Mouse (Mus musculus): ENCODE results near the gene Tnfrsf23. TPM values are rescaled to one million over a fixed set of nuclear protein-coding genes. Genes with fewer than 3 reads are reported as not detected.
"Not testable (repeated sequence)": the region's sequence is repeated elsewhere in the genome, so short reads cannot be mapped to it uniquely, and the experiment has no call there.

The Tnfrsf23 gene
- 1 to 10 TPM; 2.1 to 2.3 TPM for total RNA-seq (2021)
- long read RNA-seq: 0 reads

DNA sequence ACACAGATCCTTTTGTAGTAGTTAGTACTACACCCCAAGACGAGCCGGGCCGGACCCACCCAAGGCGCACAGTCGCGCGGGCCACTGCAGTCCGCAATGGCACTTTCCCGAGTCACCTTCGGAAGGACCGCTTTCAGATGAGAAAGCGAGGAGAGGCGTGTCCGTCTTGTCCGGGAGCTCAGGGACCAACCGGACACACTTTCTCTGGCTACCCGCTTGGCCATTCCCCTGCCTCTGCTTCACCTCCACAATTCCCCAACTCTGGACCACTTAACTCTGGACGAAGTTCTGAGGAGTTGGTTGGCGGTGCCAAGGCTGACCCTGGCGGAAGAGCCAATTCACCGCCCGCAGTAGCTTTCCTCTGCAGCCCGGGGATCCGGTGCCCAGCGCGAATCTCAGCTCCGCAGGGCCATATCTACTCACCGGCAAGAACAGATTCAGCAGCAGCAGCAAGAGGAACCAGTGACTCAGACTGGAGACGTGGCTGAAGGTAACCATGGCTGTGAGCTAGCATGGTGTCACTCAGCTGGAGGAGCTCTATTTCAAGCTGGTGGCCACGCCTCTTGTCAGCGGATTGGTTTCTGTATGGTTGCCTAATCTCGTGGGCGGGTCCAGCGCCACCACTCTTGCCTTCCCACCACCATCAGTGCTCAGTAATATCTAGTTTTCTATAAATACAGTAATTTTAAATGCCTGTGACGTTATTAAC lies at the start of gene Tnfrsf23:
Gene Tnfrsf23, minus strand, starts transcription at position 514 of the 709 bp plus-strand sequence.
- DNase-seq (ENCODE audit: low spot score in 2 of 2): peak; percentile 52 to 68

DNA sequence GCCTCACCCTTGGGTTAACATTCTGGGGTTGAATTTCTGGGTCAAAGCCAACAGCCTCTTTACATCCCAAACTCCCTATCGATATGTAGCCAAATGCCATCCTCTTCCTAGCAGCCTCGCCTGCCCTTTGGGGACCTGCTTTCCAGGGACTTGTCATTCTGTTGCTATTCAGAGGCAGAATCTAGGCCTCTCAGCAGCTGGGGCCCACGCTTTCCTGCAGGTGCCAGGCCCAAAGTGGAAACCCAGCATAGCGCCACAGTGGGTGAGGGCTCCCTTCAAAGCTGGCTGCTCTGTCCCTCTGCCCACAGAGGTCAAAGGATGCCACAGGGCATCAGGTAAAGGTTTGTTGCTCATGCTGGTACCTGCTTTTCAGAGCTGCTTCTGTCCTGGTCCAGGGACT lies 48.1 kb upstream of the Tnfrsf23 start:
- no peak for DNase-seq (ENCODE audit: low spot score in 2 of 2)

DNA sequence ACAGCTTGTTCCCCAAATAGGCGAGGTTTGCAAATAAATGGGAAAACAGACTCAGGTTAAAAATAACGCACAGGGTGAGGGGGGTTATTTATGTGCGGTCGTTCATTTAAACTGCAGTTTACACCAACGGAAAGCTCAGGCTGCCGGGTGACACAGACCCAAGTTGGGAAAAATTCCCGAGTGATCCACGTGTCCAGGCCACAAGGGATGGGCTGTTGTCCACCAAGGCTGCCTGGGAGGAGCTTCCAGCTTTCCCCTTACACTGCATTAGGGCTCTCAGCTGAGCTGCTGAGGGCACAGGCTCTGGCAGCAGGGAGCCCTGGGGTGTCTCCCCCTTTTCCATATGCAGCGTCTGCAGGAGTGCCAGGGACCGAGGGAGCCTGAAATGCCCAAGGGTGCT lies 44.2 kb upstream of the Tnfrsf23 start:
- DNase-seq (ENCODE audit: low spot score in 2 of 2): no peak

DNA sequence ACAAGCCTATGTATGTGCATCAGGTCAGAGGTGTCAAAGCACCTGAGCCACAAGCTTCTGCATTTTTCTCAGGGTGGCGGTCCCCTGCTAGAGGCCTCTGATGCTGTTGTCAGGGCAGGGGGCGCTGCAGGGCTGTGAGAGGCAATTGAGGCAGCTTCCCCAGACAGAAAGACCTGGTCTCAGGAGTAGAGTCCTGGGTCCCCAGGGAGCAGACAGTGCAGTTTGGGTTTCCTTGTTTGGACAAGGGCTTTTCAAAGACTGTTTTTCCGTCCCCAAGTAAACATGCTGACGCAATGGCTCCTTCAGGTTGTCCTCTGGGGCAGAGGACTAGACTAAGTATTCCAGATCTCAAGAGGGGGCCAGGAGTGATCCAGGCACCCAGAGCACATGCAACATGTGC lies 40.7 kb upstream of the Tnfrsf23 start:
- DNase-seq (ENCODE audit: low spot score in 2 of 2): no peak

DNA sequence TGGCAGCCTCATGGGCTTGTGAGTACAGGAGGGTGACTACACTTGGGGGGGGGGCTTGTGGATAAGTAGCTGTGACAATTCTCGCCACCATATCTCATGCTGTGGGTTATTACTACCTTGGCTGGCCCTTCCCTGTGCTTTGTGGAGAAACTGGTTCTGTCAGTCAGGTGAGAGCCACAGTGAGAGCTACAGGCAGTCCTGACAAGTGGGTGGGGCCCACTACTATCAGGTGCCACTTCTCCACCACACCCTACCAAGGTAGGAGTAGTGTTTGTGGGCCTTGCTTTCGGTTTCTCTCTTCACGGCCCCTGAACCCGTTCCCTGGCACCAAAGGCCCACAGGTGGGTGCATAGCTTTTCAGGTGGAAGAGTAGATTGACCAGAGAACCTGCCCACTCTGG lies 38.2 kb upstream of the Tnfrsf23 start:
- DNase-seq (ENCODE audit: low spot score in 2 of 2): no peak

DNA sequence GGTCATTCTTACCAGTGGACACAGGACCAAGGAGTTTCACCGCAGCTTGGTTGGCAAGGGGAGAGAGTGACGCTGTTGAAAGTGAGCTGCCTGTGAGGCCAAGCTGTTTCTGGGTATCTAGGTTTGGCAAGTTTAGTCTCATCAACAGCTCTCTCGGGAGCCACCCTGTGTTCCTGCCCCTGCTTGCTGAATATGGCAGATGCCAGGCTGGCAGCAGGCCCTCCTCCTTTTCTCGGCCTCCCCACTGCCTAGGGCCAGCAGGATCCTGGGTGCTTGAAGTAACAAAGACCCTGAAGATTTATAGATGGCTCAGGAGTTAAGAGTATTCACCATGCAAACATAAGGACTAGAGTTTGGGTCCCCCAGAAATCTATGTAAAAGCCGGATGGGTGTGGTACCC lies 37.0 kb upstream of the Tnfrsf23 start:
- DNase-seq (ENCODE audit: low spot score in 2 of 2): peak; percentile 39 to 45

DNA sequence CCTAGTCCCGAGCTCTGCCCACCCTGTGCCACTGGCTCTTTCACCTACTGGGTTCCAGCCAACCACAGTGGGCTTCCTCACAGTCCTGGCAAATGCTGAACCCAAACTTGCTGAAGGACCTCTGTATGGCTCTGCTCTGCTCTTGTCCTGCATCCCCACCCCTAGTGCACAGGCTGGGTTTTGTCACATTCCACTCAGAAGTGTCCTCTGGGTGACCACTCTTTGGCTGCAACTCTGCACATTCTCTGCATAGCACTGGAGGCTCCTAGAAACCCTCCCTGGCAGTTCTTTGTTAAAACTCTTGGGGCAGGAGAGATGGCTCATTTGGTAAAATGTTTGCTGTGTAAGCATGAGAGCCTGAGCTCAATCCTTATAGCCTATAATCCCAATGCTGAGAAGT lies 32.1 kb upstream of the Tnfrsf23 start:
- no peak for DNase-seq (ENCODE audit: low spot score in 2 of 2)

DNA sequence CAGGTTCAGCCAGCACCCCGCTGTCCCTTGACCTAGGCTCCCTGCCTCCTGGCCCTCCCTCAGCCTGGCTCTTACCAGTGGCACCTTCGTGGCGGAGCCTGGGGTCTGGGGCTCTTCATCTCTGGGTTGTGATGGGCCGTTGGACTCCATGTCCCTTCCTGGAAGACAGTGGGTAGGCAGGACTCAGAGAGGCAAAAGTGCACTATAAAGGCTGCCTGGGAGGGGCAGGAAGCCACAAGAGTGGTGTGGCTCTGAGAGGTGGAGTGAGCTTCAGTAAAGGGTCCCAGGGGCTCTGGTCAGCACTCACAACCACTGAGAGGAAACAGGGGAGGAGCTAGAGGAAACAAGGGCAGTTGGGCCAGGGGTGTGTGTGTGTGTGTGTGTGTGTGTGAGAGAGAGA lies 27.7 kb upstream of the Tnfrsf23 start:
- DNase-seq (ENCODE audit: low spot score in 2 of 2): no peak

DNA sequence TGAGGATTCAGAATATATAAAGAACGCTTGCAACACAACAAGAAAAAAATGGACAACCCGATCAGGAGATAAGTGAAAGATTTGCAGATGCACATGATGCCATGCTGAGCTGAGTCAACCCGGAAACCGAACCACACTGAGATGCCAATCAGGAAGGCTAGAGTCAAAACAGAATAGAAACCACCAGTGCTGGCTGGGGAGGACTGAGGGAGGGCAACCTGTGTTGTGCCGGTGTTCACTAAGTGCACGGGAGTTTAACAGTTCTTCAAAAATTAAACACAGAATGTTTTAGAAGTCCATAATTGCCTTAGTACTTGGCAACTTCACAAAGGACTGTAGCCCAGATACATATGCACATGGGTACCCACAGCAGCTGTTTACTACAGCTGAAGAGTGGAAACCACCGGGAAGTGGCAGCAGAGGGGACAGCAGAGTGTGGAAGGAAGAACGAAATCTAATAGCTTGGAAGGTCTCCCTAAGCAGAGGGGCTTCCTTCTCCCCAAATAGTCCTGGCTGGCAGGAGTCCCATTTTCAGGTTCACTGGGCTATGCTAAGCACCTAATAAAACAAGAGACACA lies 27.2 kb upstream of the Tnfrsf23 start:
- no peak for DNase-seq (ENCODE audit: low spot score in 2 of 2)

DNA sequence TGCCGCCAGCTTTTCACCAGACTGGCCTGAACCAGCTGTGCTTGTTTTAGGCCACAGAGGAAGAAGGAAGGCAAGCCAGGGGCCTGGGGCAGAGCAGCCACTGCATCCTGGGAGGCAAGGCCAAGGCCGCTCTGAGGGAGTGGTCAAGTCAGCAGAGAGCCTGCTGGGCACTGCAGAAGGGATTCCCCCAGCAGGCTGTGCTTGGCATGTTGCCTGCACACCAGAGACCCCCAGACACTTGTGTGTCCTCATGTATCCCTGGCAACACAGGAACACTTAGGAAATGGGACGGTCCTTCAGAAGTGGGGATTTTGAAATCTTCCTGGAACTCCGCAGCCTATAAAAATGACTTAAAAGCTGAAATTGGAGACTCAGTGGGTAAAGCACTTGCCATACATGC lies 26.4 kb upstream of the Tnfrsf23 start:
- DNase-seq (ENCODE audit: low spot score in 2 of 2): no peak

DNA sequence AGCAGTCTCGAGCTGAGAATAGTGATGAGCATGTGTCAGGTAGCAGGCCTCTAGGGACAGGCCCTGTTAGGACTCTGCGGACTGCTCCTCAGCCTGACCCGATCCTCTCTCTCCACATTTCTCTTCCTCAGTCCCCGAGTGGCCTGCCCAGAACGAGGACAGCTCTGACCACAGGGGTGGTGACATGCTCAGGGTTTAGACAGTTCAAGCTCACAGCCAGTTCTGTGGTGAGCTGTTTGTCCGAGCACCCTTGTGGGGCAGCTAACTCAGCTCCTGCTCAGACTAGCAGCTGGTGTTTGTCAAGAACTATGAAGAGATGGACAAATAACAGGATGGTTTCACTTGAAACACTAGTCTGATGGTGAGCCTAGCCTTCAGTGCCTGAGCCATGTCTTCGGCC lies 25.7 kb upstream of the Tnfrsf23 start:
- no peak for DNase-seq (ENCODE audit: low spot score in 2 of 2)

DNA sequence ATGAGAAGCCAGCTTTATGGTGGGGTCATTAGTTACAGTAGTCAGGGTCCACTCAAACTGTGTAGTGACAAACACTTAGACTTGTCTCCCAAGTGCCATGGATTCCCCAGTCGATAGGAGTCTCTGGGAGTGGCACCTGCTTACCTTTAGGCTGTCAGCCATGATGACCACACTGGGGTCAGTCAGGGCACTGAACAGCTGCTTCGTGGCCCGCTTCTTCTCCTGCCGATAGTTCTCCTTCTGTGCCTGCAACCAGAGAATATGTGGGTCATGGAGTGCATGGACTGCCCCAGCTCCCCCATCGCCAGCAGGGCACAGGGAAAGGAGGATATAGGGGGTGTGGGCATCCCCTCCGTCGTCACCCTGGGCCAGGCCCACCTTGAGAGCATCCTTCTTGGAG lies 23.7 kb upstream of the Tnfrsf23 start:
- DNase-seq (ENCODE audit: low spot score in 2 of 2): no peak

DNA sequence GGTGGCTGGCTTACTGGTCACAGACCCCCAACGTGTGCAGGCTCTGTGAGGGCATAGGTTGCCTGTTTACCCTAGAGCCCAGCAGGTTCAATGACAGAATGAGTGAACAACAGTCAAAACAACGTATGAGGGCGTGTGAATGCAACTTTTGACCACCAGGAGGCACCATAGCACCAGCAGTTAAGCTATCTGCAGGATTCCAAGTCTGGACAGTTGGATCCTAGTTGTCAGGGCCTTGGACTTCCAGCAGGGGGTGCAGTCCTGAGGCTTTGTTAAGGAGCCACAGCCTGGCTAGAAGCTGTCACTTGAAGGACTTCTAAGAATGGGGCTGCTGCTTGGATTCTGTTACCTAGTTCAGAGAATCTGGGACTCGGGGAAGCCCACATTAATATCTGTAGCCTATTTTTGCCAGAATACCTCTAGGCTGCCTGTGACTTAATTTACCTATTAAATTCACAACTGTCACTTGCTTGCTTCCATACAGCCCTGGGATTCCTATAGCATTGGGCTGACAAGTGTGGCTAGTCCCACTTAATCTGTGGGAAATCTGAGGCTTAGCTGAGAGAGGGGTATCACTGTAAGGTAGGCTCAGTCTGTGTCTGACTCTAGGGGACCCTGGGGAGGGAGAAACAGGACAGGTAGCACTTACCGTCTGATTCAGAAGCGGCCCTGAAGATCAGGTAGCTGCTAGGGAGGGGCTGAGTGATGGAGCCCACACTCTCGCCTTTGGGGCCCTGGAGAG lies 21.2 kb upstream of the Tnfrsf23 start:
- peak; percentile 96 to 97 for DNase-seq (ENCODE audit: low spot score in 2 of 2)

DNA sequence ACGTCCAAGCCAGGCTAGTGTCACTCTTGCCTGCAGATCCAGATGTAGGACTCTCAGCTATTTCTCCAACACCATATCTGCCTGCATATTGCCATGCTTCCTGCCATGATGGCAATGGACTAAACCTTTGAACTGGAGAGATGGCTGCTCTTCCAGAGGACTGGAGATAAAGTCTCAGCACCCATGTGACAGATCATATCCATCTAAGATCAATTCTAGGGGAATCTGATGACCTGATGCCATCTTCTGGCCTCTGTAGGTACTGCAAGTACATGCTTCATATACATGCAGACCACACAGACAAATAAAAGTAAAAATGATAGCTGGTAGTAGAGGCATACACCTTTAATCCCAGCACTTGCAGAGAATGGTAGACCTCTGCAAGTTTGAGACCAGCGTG lies 10.5 kb upstream of the Tnfrsf23 start:
- peak in 1 of 2 experiments; percentile 45 for DNase-seq (ENCODE audit: low spot score in 2 of 2)

DNA sequence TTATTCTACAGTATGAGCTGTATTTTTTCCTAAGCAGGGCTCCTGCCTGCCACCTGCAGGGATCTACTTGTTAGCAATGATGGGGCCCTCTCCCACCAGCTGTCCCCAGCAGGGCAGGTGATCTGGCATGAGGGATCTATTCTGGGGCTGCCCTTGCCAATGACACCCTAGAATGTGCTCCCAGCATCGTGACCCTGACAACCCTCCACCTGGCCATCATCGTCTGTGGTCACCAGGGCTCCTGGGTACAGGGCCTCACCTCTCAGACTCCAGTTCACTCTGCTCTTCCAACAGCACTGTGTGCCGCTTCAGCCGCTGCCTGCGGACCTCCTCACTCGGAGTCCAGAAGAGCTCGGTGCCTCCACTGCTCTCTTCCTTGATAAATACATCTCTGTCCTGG lies 8.9 kb upstream of the Tnfrsf23 start:
- no peak for DNase-seq (ENCODE audit: low spot score in 2 of 2)

DNA sequence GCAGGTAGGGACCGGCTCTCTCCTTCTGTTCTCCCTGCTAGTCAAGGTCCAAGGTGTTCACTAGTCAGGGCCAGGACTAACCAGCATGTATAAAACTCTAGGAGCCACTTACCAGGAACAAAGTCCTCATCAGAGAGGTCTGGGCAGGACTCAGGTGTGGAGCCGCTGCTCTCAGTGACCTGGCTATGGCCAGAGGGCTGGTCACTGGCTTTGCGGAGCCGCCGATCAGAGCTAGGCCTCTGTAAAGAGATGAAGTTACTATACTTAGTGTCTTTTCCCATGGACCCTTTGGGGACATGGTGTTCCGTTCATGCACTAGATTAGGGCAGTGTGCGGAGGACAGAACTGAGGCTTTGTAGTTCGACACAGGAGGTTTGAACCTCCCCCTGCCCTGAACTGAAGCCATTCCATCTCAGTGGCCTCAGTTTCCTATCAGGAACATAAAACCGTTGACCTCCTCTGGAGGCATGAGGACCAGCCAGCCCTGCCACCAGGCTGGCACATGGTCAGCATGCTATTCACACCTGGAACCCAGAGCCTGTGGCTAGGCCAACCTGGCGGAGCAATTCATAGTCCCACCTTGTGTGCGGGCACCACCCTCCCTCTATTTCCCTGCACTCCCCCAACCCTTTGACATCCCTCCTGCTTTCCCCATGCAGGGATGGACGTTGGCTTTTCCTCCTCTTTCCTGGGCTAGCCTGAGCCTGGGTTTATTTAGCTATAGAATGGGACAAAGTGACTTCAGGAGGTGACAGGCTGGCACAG lies 7.3 kb upstream of the Tnfrsf23 start:
- no peak for DNase-seq (ENCODE audit: low spot score in 2 of 2)

DNA sequence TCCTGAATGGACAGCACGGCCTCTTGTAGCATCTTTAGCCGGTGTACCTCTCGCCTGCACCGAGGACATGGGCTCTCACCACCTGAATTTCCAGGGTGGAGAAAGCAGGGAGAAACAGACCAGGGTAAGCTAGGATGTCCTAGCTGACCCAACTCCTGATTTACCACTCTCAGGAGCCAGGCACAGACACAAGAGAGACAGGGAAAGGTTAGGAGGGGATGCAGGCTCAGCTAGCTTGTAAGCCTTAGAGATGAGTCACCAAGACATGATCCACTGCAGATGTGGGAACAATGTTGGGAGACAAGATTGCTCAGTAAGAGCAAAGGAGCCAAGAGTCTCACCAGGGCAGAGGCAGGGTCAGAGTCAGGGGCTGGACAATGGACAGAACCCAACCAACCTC lies 6.2 kb upstream of the Tnfrsf23 start:
- no peak for DNase-seq (ENCODE audit: low spot score in 2 of 2)

DNA sequence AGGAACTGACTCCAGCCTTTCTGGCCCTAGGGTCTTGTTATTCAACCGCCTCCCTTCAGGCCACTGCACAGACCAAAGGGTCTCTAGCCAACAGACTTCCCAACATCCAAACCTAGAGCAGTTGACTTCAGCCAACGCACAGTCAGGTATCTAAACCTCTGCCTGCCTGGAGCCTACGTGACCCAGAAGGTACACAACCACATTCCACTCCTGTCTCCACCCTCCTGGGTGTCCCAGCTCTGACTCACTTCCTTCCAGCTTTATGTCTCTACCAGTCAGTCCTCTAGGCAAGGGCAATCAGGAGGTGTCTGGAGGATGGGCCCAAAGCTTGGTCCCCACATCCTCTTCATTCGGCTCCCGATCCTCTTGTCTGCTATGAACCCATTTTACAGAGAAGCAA lies 5.5 kb upstream of the Tnfrsf23 start:
- no peak for DNase-seq (ENCODE audit: low spot score in 2 of 2)

DNA sequence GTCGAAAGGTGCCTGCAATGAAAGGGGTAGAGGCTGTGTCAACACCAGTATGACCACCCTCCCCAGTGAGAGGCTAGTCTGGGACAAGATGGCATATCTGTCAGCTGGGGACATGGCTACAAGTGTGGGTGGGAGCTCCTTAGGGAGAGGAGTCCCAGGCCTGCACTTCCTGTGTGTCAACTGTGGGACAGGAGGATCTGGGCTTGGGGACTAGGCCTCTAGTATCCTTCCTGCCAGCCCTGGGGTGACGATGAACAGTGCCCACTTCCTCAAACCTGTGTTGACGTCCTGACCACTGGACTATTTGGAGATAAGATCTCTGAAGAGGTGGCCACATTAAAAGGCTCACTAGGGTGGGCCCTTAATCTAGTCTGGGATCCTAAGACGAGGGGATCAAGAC lies 4.3 kb upstream of the Tnfrsf23 start:
- peak in 1 of 2 experiments; percentile 2 for DNase-seq (ENCODE audit: low spot score in 2 of 2)

DNA sequence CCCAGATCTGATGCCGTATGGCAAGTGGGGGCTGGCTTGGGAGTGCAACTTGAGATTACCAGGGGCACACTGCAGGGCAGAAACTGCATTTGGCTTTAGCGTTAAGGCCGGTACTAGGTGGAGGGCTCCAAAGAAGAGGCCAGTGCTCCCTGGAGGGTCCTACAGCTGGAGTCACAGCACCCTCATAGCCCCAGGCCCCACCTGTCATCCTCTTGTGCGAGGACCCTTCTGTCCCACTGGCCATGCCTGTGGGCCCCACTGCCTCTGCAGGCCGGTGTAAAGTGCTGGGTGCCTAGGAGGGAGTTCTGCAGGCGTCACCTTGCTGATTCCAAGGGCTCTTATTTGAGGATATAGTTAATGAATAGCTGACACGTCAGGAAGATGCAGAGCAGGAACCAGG lies 3.8 kb upstream of the Tnfrsf23 start:
- DNase-seq (ENCODE audit: low spot score in 2 of 2): peak in 1 of 2 experiments; percentile 2

DNA sequence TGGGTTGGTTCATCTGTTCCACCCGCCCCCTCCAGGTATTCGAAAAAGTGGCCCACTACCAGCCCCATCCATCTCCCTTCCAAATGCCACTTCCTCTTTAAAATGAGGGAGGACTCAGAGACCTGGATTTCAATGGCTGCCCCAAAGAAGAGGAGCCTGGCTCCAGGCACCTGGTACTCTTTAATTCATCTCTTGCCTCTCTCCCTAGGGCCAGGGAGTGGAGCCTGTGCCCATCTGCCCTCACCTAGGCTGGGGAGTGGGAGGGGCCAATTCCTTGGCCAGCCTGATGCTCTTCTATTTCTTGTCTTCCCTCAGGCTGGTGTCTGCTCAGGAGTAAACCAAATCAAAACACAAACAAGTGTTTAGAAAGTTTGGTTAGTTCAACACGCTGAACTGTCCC lies 1.0 kb upstream of the Tnfrsf23 start:
- peak in 1 of 2 experiments; percentile 1 for DNase-seq (ENCODE audit: low spot score in 2 of 2)

DNA sequence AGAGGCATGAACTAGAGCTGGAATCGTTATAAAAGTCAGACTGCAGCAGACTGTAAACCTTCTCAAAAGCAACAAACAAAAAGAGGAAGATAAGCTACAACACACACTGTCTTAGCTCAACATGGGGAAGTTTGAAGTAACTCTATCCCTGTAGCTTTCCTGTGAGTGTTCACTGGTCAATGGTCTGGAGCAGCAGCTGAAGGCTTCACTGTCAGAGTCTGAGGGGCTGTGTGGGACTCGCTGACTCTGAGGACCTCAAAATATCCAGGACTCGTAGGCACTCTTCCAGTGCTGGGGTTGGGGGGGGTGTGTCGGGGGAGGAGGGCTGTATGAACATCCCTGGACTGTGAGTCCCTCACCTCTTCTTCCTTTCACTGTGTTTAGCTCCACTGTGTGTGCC lies 519 bp upstream of the Tnfrsf23 start:
- DNase-seq (ENCODE audit: low spot score in 2 of 2): not testable (repeated sequence)
